Mouse (Mus musculus): ENCODE measurements around the gene Itgad.
A peak's percentile ranks its signal among the peaks of the same experiment; 100 is the strongest.
"Not testable (repeated sequence)": the region's sequence is repeated elsewhere in the genome, so short reads cannot be mapped to it uniquely, and the experiment has no call there.

Itgad gene

GRCm38 (mm10) chr7:128154076-128154475 lies at the start of gene Itgad:
Gene Itgad, plus strand, starts transcription at chr7:128154376.
- DNase-seq = no peak

- no peak for DNase-seq
Measured at GRCm38 (mm10) chr7:128105246-128105645, 48.9 kb upstream of the Itgad start.

DNA sequence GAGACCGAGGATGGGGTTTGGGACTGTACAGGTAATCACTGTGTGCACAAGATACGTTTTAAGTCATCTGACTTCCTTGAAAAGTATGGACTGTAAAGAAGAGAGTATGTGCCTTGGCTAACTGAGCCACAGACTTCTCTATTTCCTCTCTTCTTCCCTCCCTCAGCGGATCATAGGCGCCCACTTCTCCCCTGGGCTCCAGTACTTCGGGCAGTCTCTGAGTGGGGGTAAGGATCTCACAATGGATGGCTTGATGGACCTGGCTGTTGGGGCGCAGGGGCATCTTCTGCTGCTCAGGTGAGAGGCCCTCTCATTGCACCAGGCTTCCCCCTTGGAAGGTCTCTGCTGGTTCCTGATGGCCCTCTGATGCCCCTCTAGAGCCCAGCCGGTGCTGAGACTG lies 46.7 kb upstream of the Itgad start:
- no peak for DNase-seq

DNA sequence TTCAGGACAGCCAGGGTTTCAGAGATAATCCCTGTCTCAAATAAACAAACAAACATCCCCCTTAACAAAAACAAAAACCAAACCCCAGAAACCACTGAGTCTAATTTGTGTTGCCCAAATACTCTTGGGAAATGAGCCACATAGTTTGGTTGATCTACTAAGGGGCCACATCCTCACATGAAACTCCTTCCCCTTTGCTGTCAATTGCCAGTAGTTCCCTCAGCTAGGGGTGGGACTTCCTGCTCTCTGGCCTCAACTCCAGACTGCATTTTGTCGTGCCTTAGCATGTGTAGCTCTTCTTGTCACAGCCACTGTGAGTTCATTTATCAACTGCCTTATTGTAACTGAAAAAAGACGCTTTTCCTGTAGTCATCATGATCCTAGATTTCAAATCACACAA lies 43.9 kb upstream of the Itgad start:
- DNase-seq = no peak

GRCm38 (mm10) chr7:128112131-128112530 lies 42.0 kb upstream of the Itgad start:
- DNase-seq = no peak

DNA sequence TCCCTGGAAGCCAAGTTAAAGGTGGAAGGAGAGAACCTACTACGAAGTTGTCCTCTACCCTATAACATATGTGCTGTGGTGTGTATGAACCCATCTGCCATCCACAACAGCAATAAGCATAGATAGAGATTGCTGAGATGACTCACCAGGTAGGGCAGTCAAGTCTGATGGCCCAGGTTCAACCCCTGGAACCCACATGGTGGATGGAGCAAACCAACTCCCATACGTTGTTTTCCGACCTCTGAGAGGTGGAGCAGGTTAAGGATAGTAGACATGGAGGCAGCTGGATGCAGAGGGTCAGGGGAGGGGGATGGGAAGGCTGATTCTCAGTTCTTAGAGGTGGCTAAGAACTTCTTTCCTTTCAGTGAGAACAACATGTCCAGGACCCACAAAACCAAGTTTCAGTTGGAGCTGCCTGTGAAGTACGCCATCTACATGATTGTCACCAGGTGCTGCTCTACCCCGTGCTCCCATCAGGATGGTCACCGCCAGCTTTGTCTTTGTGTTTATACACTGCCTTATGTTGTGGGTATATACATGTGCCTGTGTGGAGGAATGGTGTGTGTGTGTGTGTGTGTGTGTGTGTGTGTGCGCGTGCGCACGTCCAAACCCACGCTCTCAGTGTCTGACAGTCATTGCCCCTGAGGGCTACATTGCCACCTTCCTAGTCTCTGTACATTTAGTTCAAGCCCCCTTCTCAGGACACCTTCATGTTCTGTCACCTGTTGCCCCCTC lies 39.6 kb upstream of the Itgad start:
- DNase-seq = no peak

DNA sequence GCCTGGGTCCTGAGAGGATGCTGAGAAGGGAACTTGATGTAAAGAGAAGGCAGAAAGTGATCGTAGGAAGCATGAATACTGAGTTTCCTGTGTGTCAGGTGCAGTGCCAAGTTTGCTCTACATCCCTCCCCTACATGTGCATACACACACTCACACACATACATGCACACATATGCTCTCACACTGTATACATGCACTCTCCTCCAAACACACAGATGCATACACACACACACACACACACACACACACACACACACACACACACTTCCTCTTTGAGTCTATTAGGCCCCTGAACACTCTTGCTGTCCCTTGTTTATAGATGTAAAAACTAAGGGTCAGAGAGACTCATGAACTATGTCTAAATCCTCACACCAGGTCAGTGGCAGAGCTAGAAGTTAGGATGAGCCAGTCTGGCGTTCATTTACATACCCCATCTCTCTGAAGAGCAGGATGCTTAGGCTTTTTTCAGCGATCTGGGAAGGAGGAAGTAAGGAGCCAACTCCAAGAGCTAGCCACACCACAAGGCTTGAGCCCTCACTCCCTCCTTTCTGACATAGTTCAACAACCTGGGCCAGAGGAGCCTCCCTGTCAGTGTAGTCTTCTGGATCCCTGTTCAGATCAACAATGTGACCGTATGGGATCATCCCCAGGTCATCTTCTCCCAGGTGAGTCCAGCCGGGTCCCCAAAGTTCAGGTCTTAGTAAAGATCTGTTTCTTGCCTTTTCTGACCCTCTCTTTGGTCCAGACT lies 38.8 kb upstream of the Itgad start:
- peak in 1 of 2 experiments; percentile 9 for DNase-seq

DNA sequence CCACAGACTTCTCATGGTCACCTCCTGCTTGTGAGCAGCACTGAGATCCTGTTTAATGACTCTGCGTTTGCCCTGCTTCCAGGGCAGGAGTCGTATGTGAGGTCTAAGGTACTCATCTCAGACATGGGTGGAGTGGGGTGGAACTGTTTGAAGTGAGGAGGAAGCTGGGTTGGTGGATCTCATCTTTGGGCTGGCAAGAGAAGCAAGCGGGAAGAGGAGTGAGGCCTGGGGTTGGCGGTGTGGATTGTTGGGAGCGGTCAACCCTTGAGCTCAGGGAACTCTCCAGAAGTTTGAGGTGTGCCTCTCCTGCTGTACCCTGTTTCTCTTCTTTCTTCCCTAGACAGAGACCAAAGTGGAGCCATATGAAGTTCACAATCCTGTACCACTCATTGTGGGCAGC lies 37.8 kb upstream of the Itgad start:
- peak in 1 of 2 experiments; percentile 1 for DNase-seq

- peak in 1 of 2 experiments; percentile 1 for DNase-seq
Measured at GRCm38 (mm10) chr7:128119726-128120490, 34.3 kb upstream of the Itgad start.

DNA sequence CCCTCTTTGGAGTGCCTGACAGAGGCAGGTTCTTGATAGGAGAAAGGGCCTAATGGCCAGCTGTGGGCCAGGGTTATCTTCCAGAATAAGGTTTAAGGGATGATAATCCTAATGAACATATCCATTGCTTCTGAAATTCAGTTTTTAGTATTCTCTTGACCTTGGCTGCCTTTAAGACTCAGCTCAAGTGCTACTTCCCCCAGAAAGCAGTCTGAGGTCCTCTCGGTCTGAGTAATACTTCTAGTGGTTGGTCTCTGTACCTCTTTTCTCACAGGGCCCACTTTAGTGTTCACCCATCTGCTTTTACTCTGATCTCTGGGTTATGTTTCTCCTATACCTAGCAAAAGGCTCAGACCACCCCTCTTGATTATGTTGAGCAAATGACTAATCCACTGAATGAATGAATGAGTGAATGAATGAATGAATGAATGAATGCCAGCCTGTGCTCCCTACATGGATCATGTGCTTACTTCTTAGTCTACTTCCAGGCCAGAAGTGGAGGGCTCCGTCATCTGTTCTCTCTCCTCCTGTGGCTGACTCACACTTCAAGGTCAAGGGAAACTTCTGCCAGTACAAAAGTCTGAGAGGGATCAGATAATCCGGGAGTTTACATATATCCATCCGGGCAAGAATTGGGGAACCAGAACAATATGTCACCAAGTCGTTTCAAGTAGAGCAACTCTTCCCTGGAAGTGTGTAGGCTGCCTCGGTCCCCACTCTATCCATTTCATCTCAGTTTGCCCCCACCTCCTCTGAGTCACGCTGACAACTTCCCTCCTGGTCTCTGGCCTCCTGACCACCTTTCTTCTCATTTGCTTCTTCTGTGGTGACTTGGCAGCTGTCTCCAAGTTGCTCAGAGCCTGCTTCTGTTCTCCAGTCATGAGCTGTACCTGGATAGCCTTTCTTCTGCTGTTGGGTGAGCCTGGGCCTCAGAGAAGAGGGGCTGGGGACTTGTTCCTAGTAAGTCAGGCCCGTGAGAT lies 25.1 kb upstream of the Itgad start, which contains the start of gene Itgax:
TSS of gene Itgax (plus strand) at position 807 of the 980 bp plus-strand sequence.
- no peak for DNase-seq

GRCm38 (mm10) chr7:128132148-128132547 lies 22.0 kb upstream of the Itgad start:
- no peak for DNase-seq

DNA sequence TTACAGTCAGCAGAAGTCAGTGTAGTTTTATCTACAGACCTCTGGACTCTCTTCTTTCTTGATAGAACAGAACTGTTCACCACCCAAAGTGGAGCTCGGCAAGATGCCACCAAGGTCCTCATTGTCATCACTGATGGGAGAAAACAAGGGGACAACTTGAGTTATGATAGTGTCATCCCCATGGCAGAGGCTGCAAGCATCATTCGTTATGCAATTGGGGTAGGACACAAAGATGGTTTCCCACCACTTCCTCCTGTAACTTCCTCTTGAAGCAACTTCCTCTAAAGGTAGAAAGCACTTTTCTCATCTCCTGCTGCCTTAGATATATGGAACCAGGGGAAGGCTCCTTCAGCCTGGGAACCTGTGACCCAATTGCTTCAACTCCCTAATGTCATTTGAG lies 20.6 kb upstream of the Itgad start:
- no peak for DNase-seq

- no peak for DNase-seq
Measured at GRCm38 (mm10) chr7:128136927-128137326, 17.2 kb upstream of the Itgad start.

DNA sequence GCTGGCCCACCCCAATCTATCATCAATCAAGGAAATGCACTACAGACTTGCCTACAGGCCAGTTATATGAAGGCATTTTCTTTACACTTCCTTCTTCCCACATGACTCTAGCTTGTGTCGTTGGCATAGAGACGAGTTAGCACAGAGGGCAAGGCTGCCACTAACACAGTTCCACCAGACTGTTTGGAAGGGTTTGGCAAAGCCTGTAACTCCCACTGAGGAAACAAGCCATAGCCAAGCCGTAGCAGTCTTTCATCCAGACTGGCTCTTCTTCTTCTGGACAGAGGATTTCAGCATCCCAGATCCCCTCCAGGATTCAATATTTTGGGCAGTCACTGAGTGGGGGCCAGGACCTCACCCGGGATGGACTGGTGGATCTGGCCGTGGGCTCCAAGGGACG lies 14.6 kb upstream of the Itgad start:
- DNase-seq = no peak

DNA sequence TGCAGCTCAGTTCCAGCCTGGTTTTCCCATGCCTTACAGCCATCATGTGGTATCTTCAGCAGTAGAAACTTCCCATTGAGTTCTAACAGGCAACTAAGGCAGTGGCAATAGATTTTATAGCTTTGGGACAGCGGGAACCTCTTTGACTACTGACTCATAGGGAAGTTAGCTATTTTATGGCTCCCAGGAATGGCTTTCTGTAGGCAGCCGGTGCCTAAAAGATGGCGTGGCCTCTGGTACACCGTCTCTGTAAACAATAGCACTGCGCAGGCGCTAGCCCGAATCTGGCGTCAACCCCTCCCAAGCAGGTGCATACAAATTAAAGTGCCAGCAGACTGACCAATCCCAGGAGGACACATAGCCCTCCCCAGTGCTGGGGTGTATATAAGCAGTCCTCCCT lies 3.2 kb upstream of the Itgad start:
- no peak for DNase-seq

- DNase-seq = no peak
Measured at GRCm38 (mm10) chr7:128154924-128155323, 748 bp downstream of the Itgad start.

DNA sequence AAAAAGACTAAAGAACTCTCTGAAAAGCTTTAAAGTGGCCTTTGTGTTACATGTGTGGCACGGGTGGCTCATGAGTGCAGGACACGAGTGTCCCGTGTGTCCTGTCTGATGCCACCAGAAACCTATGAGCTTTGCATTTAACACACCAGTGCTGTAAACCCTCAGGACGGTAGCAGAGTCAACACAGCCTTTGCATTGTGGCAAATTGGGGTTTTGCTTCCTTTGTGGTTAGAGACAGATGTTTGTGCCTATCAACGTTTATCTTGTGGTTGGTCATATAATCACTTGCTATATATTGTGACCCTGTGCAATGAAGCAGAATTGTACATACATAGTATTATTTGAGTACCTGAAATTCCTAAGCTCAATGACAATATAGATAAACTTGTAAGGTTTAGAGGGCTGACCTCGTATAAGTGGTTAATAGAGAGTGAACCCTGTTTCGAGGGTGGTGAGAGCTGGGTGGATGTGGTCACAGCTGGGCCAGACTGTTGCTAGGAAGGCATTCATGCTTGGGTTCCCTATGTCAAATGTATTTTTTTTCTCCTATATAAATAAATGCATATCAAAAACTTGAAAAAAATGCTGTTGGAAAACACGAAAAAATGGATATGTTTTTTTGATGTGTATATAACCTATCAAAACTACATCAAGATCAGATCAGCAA lies 4.6 kb downstream of the Itgad start:
- not testable (repeated sequence) for DNase-seq

DNA sequence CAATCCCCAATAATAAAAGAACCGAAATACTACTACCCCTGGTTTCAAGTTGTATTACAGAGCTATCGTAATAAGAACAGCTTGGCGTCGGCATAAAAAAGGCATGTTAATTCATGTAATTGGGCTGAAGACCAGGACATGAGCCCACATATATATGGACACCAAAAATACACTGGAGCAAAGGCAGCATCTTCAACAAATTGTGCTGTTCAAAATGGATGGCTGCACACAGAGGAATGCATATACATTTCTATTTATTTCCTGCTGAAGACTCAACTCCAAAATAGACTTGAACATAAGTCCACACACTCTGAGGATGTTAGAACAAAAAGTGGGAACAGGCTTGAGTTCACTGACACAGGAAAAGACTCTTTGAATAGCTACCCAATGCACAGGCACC lies 9.8 kb downstream of the Itgad start:
- DNase-seq = no peak

- DNase-seq = no peak
Measured at GRCm38 (mm10) chr7:128166391-128166790, 12.2 kb downstream of the Itgad start.

- no peak for DNase-seq
Measured at GRCm38 (mm10) chr7:128169996-128170395, 15.8 kb downstream of the Itgad start.

DNA sequence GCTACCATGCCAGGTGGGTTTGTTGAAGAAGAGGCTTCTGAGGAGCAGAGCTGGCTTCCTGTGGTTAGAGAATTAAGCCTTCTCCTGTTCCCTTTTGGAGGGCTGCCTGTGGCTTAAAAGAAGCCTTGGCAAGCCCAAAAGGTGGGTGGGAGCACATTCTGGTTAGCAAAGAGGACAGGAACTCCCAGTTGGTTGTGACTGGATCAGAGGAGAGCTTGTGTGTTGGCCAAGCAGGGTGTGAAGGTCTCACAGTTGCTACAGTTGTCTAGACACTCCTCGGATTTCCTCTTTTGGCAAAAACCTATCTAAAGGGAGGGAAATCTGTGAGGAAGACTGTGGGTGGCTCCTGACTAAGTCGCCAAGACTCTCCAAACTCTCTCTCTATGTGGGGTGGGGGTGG lies 24.2 kb downstream of the Itgad start:
- no peak for DNase-seq

DNA sequence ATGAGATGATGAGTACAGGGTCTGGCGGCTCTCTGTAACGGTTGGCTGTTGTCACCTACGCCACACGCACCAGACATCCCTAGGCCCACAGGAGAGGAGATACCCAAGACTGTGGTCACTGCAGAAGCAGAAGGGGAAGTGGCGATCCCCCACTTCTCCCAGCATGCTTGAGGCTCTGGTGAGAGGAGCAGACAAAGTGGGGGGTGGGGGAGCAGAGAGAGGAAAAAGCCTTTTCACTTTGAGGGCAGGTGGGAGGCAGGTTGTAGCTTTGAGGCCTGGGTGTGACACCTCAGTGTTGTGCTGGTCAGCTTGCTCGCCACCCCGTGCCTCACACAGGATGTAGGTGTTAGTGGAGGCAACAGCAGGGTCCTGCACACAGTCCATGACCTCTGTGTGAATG lies 25.9 kb downstream of the Itgad start:
- DNase-seq = peak; percentile 22 to 30
